Mouse (Mus musculus): ENCODE measurements around the gene Crabp1.

DNA sequence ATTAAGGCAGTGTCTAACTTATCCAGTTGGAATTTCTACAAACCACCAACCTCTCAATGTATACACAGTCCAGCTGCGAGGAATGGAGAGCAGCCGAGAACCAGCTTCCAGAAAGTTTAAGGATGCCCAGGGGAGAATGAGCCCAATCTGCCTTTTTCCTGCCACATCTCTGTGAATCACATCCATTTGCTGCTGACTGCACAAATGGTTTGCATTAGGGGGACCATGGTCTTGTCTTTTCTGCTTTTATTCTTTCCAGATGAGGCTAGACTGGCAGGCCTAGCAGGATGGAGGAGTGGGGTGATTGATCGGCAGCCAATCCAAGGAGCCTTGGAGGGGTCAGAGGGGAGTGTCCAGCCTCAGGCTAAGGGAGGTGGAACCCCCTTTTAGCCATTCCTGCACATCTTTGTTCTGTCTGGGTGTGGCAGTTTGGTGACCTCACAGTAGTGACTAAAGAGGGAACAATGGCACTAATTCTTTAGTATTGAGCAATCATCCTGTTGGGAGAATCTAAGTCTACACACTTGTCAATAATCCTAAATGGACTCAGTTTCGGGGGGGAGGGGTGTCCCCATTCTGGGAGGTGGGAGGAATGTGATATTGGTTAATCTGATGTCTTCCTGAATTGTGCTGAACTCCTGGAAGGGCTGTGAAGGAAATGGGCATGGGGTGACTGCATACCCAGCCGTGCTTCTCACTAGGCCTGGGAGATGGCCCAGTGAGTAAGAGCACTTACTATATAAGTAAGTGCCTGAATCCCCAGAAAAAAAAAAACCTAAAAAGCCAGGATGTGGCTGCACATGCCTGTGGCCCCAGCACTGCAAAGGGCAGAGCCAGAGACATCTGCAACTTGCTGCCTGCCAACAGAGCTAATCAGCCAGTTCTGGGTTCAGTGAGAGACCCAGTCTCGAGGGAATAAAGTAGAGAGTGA lies 38.5 kb downstream of the Crabp1 start:
- TF ChIP-seq CTCF (IDR thresholded peaks at IDR 0.05; ENCODE audit: extremely low read depth, insufficient read depth, insufficient read length, insufficient replicate concordance) (no peak), POLR2A (IDR thresholded peaks at IDR 0.05; ENCODE audit: low read depth, low read length) (no peak)
